Mouse (Mus musculus): ENCODE results near the gene Rbak. TPM values are rescaled to one million over a fixed set of nuclear protein-coding genes. Genes with fewer than 3 reads are reported as not detected.
"Not testable (repeated sequence)": the region's sequence is repeated elsewhere in the genome, so short reads cannot be mapped to it uniquely, and the experiment has no call there.

Gene Rbak
- polyA plus RNA-seq (2014; fragmentation: Nextera tagmentation; extraction: Ambion mirVana), result 11.6 and 12.2 TPM in 2 replicates

GRCm38 (mm10) chr5:143180255-143181076, at the start of gene Rbak, which contains the start of gene Spdye4b:
Rbak (minus strand) TSS chr5:143180775.
Spdye4b (plus strand) TSS chr5:143181017.
- DNase-seq (ENCODE audit: low spot score) (peak; percentile 96), ATAC-seq (ENCODE audit: insufficient read depth, low FRiP score, low TSS enrichment) (peak; percentile 91)
- Histone ChIP-seq H3K9me3 (ENCODE audit: control insufficient read depth, low read length) (0 out of 2 replicates have a peak, but pooled peaks cover 2% of the 10 kb centered on the region), H3K9ac (ENCODE audit: low read length) (peak within 1 kb of the TSS; percentile 66), H3K36me3 (ENCODE audit: control insufficient read depth, insufficient read depth, low read length) (peaks cover 16% of the 10 kb centered on the region), H3K27ac (ENCODE audit: low read depth, low read length) (peak within 1 kb of the TSS; percentile 73), H3K4me3 (ENCODE audit: low read depth, low read length) (peak within 1 kb of the TSS; percentile 52), H3K27me3 (ENCODE audit: control insufficient read depth, insufficient read depth, low read length) (no peaks in the 10 kb centered on the region), H3K4me1 (ENCODE audit: control insufficient read depth, insufficient read depth, low read length) (peaks cover 4% of the 10 kb centered on the region; the same call in 1 of the 2 replicates), H3K4me2 (ENCODE audit: low read depth) (peak within 1 kb of the TSS; percentile 84)
- WGBS, result under 1% methylated on average over 58 of the region's 58 CpGs

- ATAC-seq (ENCODE audit: insufficient read depth, low FRiP score, low TSS enrichment), result no peak
- Histone ChIP-seq H3K27me3 (ENCODE audit: control insufficient read depth, insufficient read depth, low read length) (no peaks in the 10 kb centered on the region), H3K36me3 (ENCODE audit: control insufficient read depth, insufficient read depth, low read length) (no peaks in the 10 kb centered on the region), H3K9me3 (ENCODE audit: control insufficient read depth, low read length) (0 out of 2 replicates have a peak, but pooled peaks cover 2% of the 10 kb centered on the region), H3K4me3 (ENCODE audit: low read depth, low read length) (no peak within 1 kb of the TSS), H3K4me1 (ENCODE audit: control insufficient read depth, insufficient read depth, low read length) (no peaks in the 10 kb centered on the region), H3K27ac (ENCODE audit: low read depth, low read length) (no peak within 1 kb of the TSS), H3K9ac (ENCODE audit: low read length) (no peak within 1 kb of the TSS), H3K4me2 (ENCODE audit: low read depth) (no peak within 1 kb of the TSS)
- DNase-seq (ENCODE audit: low spot score), result no peak
- 86% methylated on average over 3 of the region's 3 CpGs for whole genome bisulfite sequencing
These were observed 46.2 kb upstream of the Rbak start, which contains the start of gene Spdye4a for GRCm38 (mm10) chr5:143226790-143227189. Spdye4a (minus strand) TSS chr5:143226890.

DNA sequence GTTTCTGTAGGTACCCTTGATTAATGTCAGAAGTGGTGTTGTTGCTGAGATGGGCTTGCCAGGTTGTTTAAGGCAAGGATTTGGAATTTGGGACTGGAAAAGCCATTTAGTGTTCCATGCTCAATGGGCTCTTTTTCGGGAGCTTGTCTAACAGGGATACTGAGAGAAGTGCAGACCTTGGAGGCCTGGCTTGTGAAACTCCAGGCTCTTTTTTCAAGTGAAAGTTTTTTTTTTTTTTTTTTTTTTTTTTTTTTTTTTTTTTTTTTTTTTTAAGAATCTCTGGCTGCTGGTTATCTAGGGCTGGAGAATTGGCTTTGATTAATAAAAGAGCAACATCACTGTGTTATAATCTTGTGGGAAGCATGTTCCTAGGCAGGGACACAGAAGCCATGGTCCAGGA, 41.7 kb upstream of the Rbak start:
- no peak overlapping the region for H3K4me3 ChIP-seq (ENCODE audit: low read depth, low read length)
- no peak overlapping the region for H3K4me2 ChIP-seq (ENCODE audit: low read depth)
- H3K9me3 ChIP-seq (ENCODE audit: control insufficient read depth, low read length), result no peaks in the 10 kb centered on the region
- no peak overlapping the region for H3K27ac ChIP-seq (ENCODE audit: low read depth, low read length)
- H3K9ac ChIP-seq (ENCODE audit: low read length), result no peak overlapping the region
- no peaks in the 10 kb centered on the region for H3K27me3 ChIP-seq (ENCODE audit: control insufficient read depth, insufficient read depth, low read length)
- no peaks in the 10 kb centered on the region for H3K36me3 ChIP-seq (ENCODE audit: control insufficient read depth, insufficient read depth, low read length)
- DNase-seq (ENCODE audit: low spot score) (no peak), ATAC-seq (ENCODE audit: insufficient read depth, low FRiP score, low TSS enrichment) (no peak)
- H3K4me1 ChIP-seq (ENCODE audit: control insufficient read depth, insufficient read depth, low read length), result no peaks in the 10 kb centered on the region
- WGBS, result 73% methylated on average over 1 of the region's 1 CpGs

DNA sequence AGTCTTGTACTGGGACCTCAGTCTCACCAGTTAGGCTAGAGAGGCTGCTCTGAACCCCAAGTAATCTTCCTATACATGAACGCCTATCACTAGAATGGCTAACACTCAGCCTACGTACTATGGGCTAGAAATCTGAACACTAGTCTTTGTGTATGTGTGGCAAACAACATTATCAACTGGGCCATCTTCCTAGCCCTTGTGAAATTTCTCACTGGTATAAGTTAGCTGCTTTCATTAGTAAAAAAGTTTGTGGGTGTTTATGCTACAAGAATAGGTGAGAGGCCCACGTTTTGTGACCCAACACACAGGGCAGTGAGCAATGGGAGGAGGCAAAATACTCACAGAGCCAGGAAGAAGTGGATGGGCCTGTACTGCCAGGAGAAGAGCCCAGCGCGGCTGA, 40.4 kb upstream of the Rbak start:
- no peak overlapping the region for H3K4me2 ChIP-seq (ENCODE audit: low read depth)
- H3K27ac ChIP-seq (ENCODE audit: low read depth, low read length), result no peak overlapping the region
- ATAC-seq (ENCODE audit: insufficient read depth, low FRiP score, low TSS enrichment) (no peak), DNase-seq (ENCODE audit: low spot score) (no peak)
- 79% methylated on average over 5 of the region's 5 CpGs for WGBS
- no peaks in the 10 kb centered on the region for H3K27me3 ChIP-seq (ENCODE audit: control insufficient read depth, insufficient read depth, low read length)
- H3K4me3 ChIP-seq (ENCODE audit: low read depth, low read length), result no peak overlapping the region
- H3K9ac ChIP-seq (ENCODE audit: low read length), result no peak overlapping the region
- no peaks in the 10 kb centered on the region for H3K4me1 ChIP-seq (ENCODE audit: control insufficient read depth, insufficient read depth, low read length)
- no peaks in the 10 kb centered on the region for H3K36me3 ChIP-seq (ENCODE audit: control insufficient read depth, insufficient read depth, low read length)
- H3K9me3 ChIP-seq (ENCODE audit: control insufficient read depth, low read length), result no peaks in the 10 kb centered on the region

- H3K4me3 ChIP-seq (ENCODE audit: low read depth, low read length), result no peak overlapping the region
- no peak overlapping the region for H3K4me2 ChIP-seq (ENCODE audit: low read depth)
- H3K36me3 ChIP-seq (ENCODE audit: control insufficient read depth, insufficient read depth, low read length), result no peaks in the 10 kb centered on the region
- H3K27ac ChIP-seq (ENCODE audit: low read depth, low read length), result no peak overlapping the region
- no peak overlapping the region for H3K9ac ChIP-seq (ENCODE audit: low read length)
- H3K4me1 ChIP-seq (ENCODE audit: control insufficient read depth, insufficient read depth, low read length), result no peaks in the 10 kb centered on the region
- no peak for ATAC-seq (ENCODE audit: insufficient read depth, low FRiP score, low TSS enrichment)
- H3K9me3 ChIP-seq (ENCODE audit: control insufficient read depth, low read length), result no peaks in the 10 kb centered on the region; the same call in 1 of the 2 replicates
- no peaks in the 10 kb centered on the region for H3K27me3 ChIP-seq (ENCODE audit: control insufficient read depth, insufficient read depth, low read length)
- no peak for DNase-seq (ENCODE audit: low spot score)
- 69% methylated on average over 2 of the region's 2 CpGs for WGBS
These were observed 33.3 kb upstream of the Rbak start for GRCm38 (mm10) chr5:143213832-143214231.

DNA sequence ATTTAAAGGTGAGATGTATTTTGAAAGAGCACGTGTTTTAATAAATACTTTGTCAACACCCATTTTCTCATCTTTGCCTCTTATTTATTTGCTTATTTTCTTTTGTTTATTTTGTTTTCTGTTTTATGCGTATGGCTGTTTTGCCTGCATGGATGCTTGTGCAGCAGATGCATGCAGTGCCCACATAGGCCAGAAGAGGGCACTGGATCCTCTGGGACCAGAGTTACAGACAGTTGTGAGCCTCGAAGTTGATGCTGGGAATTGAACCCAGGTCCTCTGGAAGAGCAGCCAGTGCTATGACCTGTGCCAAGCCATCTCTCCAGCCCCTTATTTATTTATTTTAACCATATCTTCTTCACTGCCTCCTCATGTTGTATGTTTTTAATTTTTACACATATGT, 24.4 kb upstream of the Rbak start:
- no peak for ATAC-seq (ENCODE audit: insufficient read depth, low FRiP score, low TSS enrichment)
- Histone ChIP-seq H3K9me3 (ENCODE audit: control insufficient read depth, low read length) (no peaks in the 10 kb centered on the region; the same call in 1 of the 2 replicates), H3K9ac (ENCODE audit: low read length) (no peak overlapping the region), H3K27ac (ENCODE audit: low read depth, low read length) (no peak overlapping the region), H3K36me3 (ENCODE audit: control insufficient read depth, insufficient read depth, low read length) (no peaks in the 10 kb centered on the region), H3K4me3 (ENCODE audit: low read depth, low read length) (no peak overlapping the region), H3K4me1 (ENCODE audit: control insufficient read depth, insufficient read depth, low read length) (no peaks in the 10 kb centered on the region), H3K4me2 (ENCODE audit: low read depth) (no peak overlapping the region), H3K27me3 (ENCODE audit: control insufficient read depth, insufficient read depth, low read length) (no peaks in the 10 kb centered on the region)
- no peak for DNase-seq (ENCODE audit: low spot score)
- 79% methylated on average over 3 of the region's 3 CpGs for WGBS

- no peak overlapping the region for H3K27ac ChIP-seq (ENCODE audit: low read depth, low read length)
- no peaks in the 10 kb centered on the region for H3K36me3 ChIP-seq (ENCODE audit: control insufficient read depth, insufficient read depth, low read length)
- no peak overlapping the region for H3K9ac ChIP-seq (ENCODE audit: low read length)
- DNase-seq (ENCODE audit: low spot score) (no peak), ATAC-seq (ENCODE audit: insufficient read depth, low FRiP score, low TSS enrichment) (no peak)
- H3K4me2 ChIP-seq (ENCODE audit: low read depth), result no peak overlapping the region
- 88% methylated on average over 4 of the region's 4 CpGs for WGBS
- no peaks in the 10 kb centered on the region for H3K9me3 ChIP-seq (ENCODE audit: control insufficient read depth, low read length)
- no peaks in the 10 kb centered on the region for H3K27me3 ChIP-seq (ENCODE audit: control insufficient read depth, insufficient read depth, low read length)
- no peak overlapping the region for H3K4me3 ChIP-seq (ENCODE audit: low read depth, low read length)
- no peaks in the 10 kb centered on the region for H3K4me1 ChIP-seq (ENCODE audit: control insufficient read depth, insufficient read depth, low read length)
These were observed 15.9 kb upstream of the Rbak start for GRCm38 (mm10) chr5:143196506-143196905.

GRCm38 (mm10) chr5:143195166-143195565, 14.6 kb upstream of the Rbak start:
- DNase-seq (ENCODE audit: low spot score) (no peak), ATAC-seq (ENCODE audit: insufficient read depth, low FRiP score, low TSS enrichment) (no peak)
- 74% methylated on average over 2 of the region's 2 CpGs for WGBS
- Histone ChIP-seq H3K4me1 (ENCODE audit: control insufficient read depth, insufficient read depth, low read length) (no peaks in the 10 kb centered on the region), H3K27ac (ENCODE audit: low read depth, low read length) (no peak overlapping the region), H3K4me3 (ENCODE audit: low read depth, low read length) (no peak overlapping the region), H3K9me3 (ENCODE audit: control insufficient read depth, low read length) (no peaks in the 10 kb centered on the region), H3K36me3 (ENCODE audit: control insufficient read depth, insufficient read depth, low read length) (no peaks in the 10 kb centered on the region), H3K9ac (ENCODE audit: low read length) (no peak overlapping the region), H3K27me3 (ENCODE audit: control insufficient read depth, insufficient read depth, low read length) (no peaks in the 10 kb centered on the region), H3K4me2 (ENCODE audit: low read depth) (no peak overlapping the region)

- not testable (repeated sequence) for H3K9ac ChIP-seq (ENCODE audit: low read length); H3K36me3 ChIP-seq (ENCODE audit: control insufficient read depth, insufficient read depth, low read length); DNase-seq (ENCODE audit: low spot score); ATAC-seq (ENCODE audit: insufficient read depth, low FRiP score, low TSS enrichment); H3K27ac ChIP-seq (ENCODE audit: low read depth, low read length); H3K4me2 ChIP-seq (ENCODE audit: low read depth); H3K4me3 ChIP-seq (ENCODE audit: low read depth, low read length); H3K4me1 ChIP-seq (ENCODE audit: control insufficient read depth, insufficient read depth, low read length); H3K27me3 ChIP-seq (ENCODE audit: control insufficient read depth, insufficient read depth, low read length); H3K9me3 ChIP-seq (ENCODE audit: control insufficient read depth, low read length)
- WGBS, result 66% methylated on average over 7 of the region's 8 CpGs
These were observed 14.2 kb upstream of the Rbak start for GRCm38 (mm10) chr5:143194747-143195146.

Measured in neural tube, embryonic 11.5 days (tissue).